Mouse (Mus musculus): ENCODE measurements at regions not wholly inside any gene's neighbourhood (a gene's known extent, or its start where the extent isn't known, plus 50 kb on each side); places are given as distances from the start of the nearest gene placed in this dataset.

DNA sequence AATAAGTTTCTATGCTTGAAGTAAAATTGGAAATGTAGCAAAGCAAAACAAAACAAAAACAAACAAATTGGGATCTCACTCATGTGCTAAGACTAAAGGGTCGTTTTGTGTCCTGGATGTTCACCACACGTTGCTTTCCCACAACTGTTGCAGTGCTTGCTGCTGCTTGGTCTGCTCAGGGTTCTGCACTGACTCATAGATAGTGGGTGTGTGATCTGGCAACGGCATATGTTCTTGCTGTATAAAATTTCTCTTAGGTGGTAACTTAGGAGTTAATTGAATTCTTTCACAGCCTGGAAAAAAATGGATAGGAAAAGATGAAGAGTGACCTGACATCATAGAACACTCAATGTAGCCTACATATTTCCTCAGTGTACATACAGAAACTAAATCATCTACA, 505.9 kb upstream of the Zeb2 start:
- no peak for DNase-seq (ENCODE audit: low spot score)

DNA sequence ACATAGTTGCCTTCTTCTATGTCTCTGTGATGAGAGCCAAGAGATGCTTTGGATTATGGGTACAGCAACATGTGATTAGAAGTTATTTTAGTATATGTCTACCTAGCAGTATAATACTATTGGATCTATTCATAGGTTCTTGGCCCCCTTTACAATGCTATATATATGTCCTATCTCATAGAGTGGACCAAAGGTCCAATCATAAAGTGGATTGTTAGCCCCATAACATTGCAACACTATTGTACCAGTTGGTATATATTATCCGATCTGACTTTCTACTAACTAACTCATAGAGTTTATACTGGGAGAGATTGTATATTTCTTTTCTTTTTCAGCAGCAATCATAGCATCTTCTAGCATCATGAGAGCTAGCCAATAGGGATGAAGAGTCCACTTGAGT, 491.7 kb upstream of the Zeb2 start:
- no peak for DNase-seq (ENCODE audit: low spot score)

DNA sequence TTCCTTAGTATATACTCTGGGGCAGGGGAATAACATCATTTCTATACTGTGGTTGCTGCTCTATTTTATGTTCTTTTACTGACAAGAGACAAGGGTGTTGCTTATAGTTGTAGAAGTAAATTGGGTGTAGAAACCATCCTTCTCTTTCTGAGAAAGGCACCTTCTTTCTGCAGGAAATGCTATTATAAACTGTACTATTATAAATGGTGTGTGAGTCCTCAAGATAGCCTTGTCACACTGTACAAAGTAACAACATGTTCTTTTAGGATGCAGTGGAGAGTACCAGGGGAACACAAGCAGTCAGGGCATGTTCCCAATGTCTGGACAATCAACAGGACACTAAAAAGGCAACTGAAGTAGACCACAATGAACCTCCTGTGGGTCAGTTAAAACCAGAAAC, 490.2 kb upstream of the Zeb2 start:
- no peak for DNase-seq (ENCODE audit: low spot score)

DNA sequence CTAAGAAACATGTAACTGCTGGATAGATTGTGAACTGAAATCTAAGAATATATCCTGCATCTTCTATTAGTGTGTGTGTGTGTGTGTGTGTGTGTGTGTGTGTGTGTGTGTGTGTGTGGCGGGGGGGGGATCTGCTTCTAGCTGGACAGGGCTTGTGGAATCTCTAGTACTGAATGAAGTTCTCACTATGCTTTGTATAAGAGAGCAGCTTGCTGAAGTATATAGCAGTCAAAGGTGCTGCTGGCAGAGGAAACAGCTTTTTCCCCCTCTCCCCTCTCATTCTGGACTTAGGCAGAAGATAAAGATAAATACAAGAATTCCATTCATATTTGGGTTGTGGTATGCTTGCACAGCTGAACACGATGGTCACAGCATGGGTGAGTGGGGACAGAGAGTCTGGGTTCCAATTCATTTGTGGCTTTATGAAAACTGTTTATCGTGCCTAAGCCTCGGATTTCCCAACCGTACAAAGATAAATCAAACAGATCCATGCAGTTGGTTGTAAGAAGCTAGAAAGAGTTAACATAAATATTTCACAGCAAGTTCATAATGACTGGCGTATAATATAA, 484.2 kb upstream of the Zeb2 start:
- no peak for DNase-seq (ENCODE audit: low spot score)

DNA sequence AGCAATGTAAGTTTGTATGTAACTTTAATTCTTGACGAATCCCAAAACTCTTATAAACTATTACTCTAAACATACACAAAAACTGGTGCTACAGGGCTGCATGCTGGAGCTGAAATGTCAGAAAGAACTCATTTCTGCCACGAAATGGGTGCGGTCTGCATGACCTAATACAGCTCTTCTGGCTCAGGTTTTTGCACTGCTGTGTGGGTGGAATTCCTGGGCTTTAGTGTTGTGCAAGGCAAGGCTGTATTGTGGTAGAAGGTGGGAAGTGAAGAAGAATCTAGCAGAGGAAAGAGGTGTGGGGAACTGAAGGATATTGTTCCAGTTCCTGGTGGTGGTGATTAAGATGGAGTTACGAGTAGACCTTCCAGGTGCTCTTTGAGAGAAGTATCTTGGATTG, 476.6 kb upstream of the Zeb2 start:
- no peak for DNase-seq (ENCODE audit: low spot score)

- DNase-seq (ENCODE audit: low spot score) = no peak
Observed at GRCm38 (mm10) chr2:45590980-45591379, 473.8 kb upstream of the Zeb2 start.

- no peak for DNase-seq (ENCODE audit: low spot score)
Observed at GRCm38 (mm10) chr2:45588248-45588647, 471.1 kb upstream of the Zeb2 start.

DNA sequence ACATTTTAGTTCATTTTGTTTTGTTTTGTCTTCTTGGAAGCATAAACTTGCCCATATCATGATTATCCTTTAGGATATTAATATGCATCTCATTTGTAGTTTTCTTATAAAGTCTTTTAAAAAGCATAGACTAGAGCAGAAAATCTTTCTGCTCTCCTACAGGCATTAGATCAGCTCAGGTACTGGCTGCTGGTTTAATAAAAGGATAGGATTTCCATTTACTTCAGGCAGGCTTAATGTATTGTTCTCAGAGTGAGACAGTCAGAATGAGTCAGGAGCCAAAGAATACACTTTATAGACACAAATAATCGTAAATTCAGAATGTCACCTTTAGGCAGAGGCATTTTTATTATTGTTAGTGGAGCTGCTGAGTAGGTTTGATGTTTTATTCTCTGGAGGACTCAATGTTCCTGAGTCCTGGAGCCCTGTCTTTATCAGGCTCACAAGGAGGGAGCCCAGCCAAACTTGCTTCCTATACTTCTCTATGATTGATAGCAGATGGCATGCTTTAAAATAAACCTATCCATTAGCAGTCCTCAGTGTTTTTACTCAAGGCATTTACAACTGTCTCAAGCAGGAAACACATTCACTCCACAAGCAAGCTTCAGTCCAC, 469.5 kb upstream of the Zeb2 start:
- DNase-seq (ENCODE audit: low spot score) = no peak

DNA sequence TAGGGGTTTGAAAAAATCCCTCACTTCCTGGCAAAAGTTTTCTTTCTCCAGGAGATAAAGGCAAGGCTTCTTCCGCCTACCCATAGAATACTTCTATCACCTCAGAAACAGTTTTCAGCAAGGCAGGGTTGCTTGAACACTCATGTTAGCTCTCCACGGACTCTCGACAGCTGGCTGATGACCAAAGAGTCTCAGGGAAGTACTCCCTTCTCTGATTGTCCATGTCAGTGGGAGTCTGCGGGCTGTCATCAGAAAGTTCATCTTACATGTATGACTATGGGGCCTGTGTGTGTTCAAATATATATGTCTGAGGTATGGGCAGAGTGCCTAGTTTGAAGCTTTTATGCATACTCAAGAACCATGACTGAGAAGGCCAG, 464.3 kb upstream of the Zeb2 start:
- DNase-seq (ENCODE audit: low spot score) = no peak

GRCm38 (mm10) chr2:45580838-45581548, 463.8 kb upstream of the Zeb2 start:
- no peak for DNase-seq (ENCODE audit: low spot score)

GRCm38 (mm10) chr2:45572906-45573305, 455.7 kb upstream of the Zeb2 start:
- no peak for DNase-seq (ENCODE audit: low spot score)

GRCm38 (mm10) chr2:45554707-45555106, 437.5 kb upstream of the Zeb2 start:
- DNase-seq (ENCODE audit: low spot score) = no peak

DNA sequence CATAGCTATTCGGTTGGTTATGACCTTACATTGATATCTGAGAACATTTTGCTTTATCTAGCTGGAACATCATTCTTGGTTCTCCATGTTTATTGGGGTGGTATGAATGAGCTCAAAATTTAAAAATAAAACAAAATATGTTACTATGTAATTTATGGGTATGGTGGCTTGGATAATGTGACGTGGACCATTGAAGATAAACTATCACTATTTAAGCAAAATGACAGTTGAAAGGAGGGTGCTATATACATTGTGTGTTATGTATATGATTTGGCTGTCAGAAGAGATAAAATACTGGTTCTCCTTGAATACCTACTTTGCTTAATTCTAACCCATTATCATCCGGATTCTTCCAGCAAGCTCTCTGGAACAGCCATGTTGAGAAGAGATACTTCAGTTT, 424.2 kb upstream of the Zeb2 start:
- no peak for DNase-seq (ENCODE audit: low spot score)

DNA sequence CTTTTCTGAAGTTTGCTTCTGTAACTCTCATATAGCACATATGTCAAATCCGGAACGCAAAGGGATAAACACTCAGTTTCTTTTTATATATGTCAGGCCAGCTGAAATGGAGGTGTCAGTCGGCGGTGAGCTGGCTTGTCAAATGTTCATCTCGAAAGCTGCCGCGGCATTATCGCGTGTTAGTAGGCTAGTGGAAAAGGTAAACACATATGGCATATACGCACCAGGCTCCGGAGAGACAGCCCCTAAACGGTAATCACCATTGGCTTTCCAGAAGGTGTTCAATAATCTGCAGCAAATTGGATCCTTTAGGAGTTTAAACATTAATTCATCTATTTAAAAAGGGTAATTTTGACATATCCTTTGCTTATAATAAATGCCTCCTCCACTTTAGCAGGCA, 421.8 kb upstream of the Zeb2 start:
- no peak for DNase-seq (ENCODE audit: low spot score)

DNA sequence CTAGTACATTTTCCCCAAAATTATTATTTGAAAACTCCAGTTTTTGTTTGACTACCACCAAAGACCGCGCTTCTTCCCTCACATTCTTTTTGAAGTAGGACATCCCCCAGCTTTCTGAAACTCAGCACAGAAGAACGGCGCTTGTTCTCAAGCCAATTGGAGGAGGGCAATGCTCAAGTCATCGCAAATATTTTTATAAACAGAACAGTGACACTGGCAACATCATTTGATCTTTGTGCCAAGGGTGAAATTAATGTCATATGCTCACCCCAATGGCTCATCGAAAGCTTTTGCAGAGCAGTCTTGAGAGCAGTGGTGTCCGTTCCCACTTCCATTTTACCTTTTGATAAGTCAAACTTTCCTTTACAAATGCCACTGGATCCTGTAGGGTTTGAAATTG, 420.5 kb upstream of the Zeb2 start:
- no peak for DNase-seq (ENCODE audit: low spot score)

DNA sequence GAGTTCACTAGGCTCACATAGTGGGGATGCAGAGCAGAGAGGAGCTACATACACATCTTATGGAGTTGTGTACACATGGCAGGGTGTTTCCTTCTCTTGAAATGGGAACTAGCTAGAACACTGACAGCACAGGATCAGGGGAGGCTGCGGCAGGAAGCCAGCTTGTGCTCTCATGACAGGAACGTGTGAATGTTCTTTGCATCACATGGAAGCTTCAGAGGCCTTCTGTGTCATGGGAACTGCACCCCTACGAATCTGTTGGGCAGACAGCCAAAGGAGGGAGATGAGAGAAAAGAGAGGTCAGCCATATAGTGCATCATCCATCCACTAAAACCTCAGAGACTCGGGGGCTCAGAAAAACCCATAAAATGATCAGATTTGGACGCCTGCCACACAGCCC, 417.6 kb upstream of the Zeb2 start:
- no peak for DNase-seq (ENCODE audit: low spot score)

GRCm38 (mm10) chr2:45522310-45522709, 405.1 kb upstream of the Zeb2 start:
- DNase-seq (ENCODE audit: low spot score) = no peak

DNA sequence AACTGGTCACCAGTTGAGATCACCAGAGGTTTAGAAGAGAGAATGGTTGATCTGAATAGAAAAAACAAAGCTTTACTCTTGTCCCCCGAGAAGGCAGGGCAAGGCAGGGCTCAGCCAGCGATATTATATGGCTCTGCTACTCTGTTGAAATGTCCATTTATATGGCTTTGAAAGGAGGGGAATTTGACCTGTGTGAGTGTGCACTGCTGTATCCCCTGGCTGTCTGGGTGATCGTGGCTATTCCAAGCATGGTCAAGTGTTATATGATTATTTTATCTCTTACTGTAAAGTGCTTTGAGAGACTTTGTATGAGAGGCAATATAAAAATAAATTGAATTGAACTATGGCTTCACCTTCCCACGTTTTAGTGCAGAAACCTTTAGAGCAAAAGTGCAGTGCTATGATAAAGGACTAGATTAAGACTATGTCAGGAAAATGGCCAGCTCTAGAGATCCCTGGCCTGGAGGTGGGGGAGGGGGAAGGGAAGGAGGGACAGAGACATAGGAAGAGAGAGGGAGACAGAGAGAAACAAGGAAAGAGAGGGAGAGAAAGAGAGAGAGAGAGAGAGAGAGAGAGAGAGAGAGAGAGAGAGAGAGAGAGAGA, 402.5 kb upstream of the Zeb2 start:
- no peak for DNase-seq (ENCODE audit: low spot score)

GRCm38 (mm10) chr2:45514290-45515180, 397.3 kb upstream of the Zeb2 start:
- no peak for DNase-seq (ENCODE audit: low spot score)

GRCm38 (mm10) chr2:45512852-45513251, 395.7 kb upstream of the Zeb2 start:
- no peak for DNase-seq (ENCODE audit: low spot score)

GRCm38 (mm10) chr2:45511791-45512190, 394.6 kb upstream of the Zeb2 start:
- DNase-seq (ENCODE audit: low spot score) = no peak

- DNase-seq (ENCODE audit: low spot score) = no peak
Observed at GRCm38 (mm10) chr2:45504468-45504867, 387.3 kb upstream of the Zeb2 start.

All from testis, postnatal 10 days (tissue).